Mouse (Mus musculus) forebrain, embryonic 13.5 days (tissue): ENCODE data around the gene Olfr1360. TPM values are rescaled to one million over a fixed set of nuclear protein-coding genes. Genes with fewer than 3 reads are reported as not detected.

ENCODE experiments used
- ATAC-seq: fragments of 200-750 bp; cut with Nextera tagmentation; 2 replicates; pipeline ENCODE4 v1.8.0; 2017
- H3K27ac ChIP-seq: fragments of 300-500 bp; sonication (generic); 2 replicates; pipeline ENCODE4 v1.5.1; 2015; ENCODE audit warnings: inconsistent platforms, mild to moderate bottlenecking, moderate library complexity
- H3K27me3 ChIP-seq: fragments of 300-500 bp; sonication (generic); 2 replicates; pipeline ENCODE4 v1.6.1; 2015; ENCODE audit warnings: mild to moderate bottlenecking, inconsistent platforms
- H3K36me3 ChIP-seq: fragments of 300-500 bp; sonication (generic); 2 replicates; pipeline ENCODE4 v1.6.1; 2015; ENCODE audit warnings: mild to moderate bottlenecking, inconsistent platforms; ENCODE audit not compliant: poor library complexity, severe bottlenecking
- H3K4me1 ChIP-seq: fragments of 300-500 bp; sonication (generic); 2 replicates; pipeline ENCODE4 v1.6.1; 2015; ENCODE audit warnings: inconsistent platforms
- H3K4me2 ChIP-seq: fragments of 300-500 bp; sonication (generic); 2 replicates; pipeline ENCODE4 v1.6.1; 2015; ENCODE audit warnings: inconsistent platforms, mild to moderate bottlenecking, moderate library complexity
- H3K4me3 ChIP-seq: fragments of 300-500 bp; sonication (generic); 2 replicates; pipeline ENCODE4 v1.5.1; 2015; ENCODE audit warnings: mild to moderate bottlenecking, inconsistent platforms
- H3K9ac ChIP-seq: fragments of 300-500 bp; sonication (generic); 2 replicates; pipeline ENCODE4 v1.6.1; 2015; ENCODE audit warnings: mild to moderate bottlenecking, inconsistent platforms
- H3K9me3 ChIP-seq: fragments of 300-500 bp; sonication (generic); replicated peaks from 2 replicates; pipeline ENCODE4 v1.6.1; 2016; ENCODE audit warnings: inconsistent platforms
- WGBS: fragments of 180-500 bp; shearing (Covaris S2); methylation state at CpG from one replicate; pipeline ENCODE4 v1.1.7; 2015; 5-methylcytosine and 5-hydroxymethylcytosine counted together
- microRNA-seq: library from miRNA; unstranded; fragments of <30 nt; microRNA quantifications from one replicate; pipeline ENCODE4, GENCODE M21; 2016
- polyA plus RNA-seq: library from polyadenylated mRNA; unstranded; fragments of >200 nt; fragmentation: Nextera tagmentation; extraction: Ambion mirVana; gene quantifications from 2 replicates; pipeline ENCODE4 v1.2.1, GENCODE M21; 2015

Olfr1360 gene
- polyA plus RNA-seq, 1 experiment from 2014 or later, result not detected

DNA sequence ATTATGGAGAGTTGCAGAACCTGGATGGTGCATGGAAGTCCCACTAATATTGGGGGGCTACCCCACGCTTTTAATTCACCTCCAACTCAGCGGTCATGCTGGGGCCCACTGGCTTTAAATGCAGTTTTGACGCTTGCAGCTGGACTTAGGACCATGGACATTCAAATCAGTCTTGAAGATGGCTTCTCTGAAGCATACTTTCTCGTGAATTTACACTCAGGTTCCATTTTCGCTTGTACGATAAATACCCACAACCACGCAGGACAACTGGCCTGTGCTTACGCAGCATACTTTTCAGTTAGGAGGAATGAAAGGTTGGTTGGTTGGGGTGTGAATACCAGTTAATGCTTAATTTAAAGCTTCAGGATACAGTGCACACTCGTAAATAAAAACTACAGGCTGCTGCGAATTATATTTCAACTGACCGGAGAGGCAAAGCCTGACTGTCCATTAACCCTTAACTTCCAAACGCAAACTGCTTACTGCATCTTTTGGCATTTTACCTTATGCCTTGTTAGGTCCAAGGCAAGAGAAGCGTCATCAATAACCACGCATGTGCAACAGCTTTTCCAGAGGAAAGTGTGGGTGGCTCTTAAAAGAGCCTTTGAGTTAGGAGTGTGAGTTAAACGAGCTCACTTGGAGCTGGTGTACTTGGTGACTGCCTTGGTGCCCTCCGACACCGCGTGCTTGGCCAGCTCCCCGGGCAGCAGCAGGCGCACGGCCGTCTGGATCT is 38.1 kb upstream of the Olfr1360 start:
- Histone ChIP-seq H3K4me1 (peaks cover 30% of the 10 kb centered on the region), H3K36me3 (no peaks in the 10 kb centered on the region), H3K9ac (peak overlapping the region; percentile 78), H3K4me2 (peak overlapping the region; percentile 85), H3K27me3 (no peaks in the 10 kb centered on the region), H3K27ac (peak overlapping the region; percentile 98), H3K4me3 (peak overlapping the region; percentile 49), H3K9me3 (no peaks in the 10 kb centered on the region)
- ATAC-seq, result no peak
- WGBS, result 1% methylated on average over 22 of the region's 22 CpGs

DNA sequence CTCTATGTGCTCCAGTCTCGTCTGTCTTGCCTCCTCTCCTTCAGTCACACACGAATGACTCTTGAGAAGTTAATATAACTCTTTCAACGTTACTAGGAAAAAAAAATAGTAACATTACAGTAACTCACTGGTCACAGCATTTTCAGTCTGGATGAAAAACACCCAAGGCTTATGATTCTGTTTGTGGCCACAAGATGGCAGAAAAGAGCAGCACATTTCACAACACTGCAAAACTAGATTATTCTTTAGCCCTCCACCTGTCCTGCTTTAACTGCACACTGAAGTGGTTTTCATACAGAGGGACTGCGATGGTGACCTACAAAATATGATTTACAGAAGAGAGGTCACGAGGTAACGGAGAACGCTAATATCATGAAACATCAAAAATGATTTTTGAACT is 37.5 kb upstream of the Olfr1360 start:
- 3% methylated on average over 7 of the region's 7 CpGs for WGBS
- peaks cover 24% of the 10 kb centered on the region for H3K4me1 ChIP-seq
- peak overlapping the region; percentile 49 for H3K4me3 ChIP-seq
- no peaks in the 10 kb centered on the region for H3K36me3 ChIP-seq
- H3K9ac ChIP-seq, result peak overlapping the region; percentile 78
- H3K27ac ChIP-seq, result peak overlapping the region; percentile 98
- H3K27me3 ChIP-seq, result no peaks in the 10 kb centered on the region
- no peak for ATAC-seq
- peak overlapping the region; percentile 85 for H3K4me2 ChIP-seq
- no peaks in the 10 kb centered on the region for H3K9me3 ChIP-seq

DNA sequence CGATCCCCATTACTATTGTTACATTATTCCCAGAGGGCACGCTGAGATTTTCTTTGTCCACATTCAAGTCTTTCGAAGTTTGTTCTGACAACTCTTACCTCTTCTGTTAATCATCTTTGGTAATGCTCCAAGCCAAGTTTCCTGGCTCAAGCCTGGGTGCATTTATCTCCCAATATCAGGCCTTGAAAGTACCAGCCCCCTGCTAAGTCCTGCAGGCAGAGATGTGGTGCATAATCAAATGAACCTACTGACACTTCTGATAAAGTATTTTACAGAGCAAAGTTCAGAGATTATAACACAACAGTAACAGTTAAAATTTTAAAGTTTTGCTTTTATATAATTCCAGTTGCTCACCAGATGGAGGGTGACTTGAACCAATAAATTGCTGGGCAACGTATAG is 34.5 kb upstream of the Olfr1360 start:
- peaks cover 8% of the 10 kb centered on the region for H3K4me1 ChIP-seq
- no peaks in the 10 kb centered on the region for H3K9me3 ChIP-seq
- H3K27ac ChIP-seq, result no peak overlapping the region
- peak overlapping the region; percentile 49; the same call in 1 of the 2 replicates for H3K4me3 ChIP-seq
- 28% methylated on average over 4 of the region's 4 CpGs for WGBS
- H3K4me2 ChIP-seq, result peak overlapping the region; percentile 65
- no peak for ATAC-seq
- no peak overlapping the region for H3K9ac ChIP-seq
- no peaks in the 10 kb centered on the region for H3K27me3 ChIP-seq
- no peaks in the 10 kb centered on the region for H3K36me3 ChIP-seq

DNA sequence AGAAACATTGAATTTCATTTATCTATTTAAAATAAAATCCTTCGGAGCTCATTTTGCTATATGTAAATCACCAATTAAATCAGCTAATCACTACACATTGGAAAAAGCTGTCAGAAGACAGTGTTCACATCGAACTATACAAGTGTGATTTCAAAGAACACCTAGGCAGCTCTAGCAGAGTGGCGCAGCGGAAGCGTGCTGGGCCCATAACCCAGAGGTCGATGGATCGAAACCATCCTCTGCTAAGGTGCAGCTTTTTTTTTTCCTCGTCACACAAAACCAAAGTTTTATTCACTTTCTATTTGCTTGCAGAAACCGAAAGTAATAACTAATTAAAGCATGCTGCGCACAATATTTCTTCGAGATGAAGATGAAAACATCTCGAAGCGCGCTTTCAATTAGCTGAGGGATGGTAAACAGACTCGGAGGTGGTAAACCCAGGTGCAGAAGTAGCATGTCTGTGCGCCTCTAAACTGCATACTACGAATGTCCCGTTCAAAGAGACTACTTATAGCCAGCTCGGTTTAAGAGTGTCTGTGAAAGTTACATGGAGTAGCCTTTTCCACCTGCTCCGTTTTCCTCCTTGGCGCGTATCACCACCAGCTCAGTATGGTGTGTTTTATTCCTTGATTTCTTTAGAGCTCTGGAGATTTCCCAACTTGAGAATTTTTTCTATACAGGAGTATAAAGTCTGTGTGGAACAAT is 33.8 kb upstream of the Olfr1360 start:
- ATAC-seq, result peak; percentile 85
- Histone ChIP-seq H3K9ac (peak overlapping the region; percentile 49), H3K9me3 (no peaks in the 10 kb centered on the region), H3K36me3 (no peaks in the 10 kb centered on the region), H3K27ac (no peak overlapping the region), H3K4me1 (peaks cover 8% of the 10 kb centered on the region), H3K27me3 (no peaks in the 10 kb centered on the region), H3K4me2 (peak overlapping the region; percentile 65), H3K4me3 (peak overlapping the region; percentile 49)
- WGBS, result 1% methylated on average over 22 of the region's 22 CpGs

GRCm38 (mm10) chr13:21710031-21710711 is 33.0 kb upstream of the Olfr1360 start:
- ATAC-seq, result peak; percentile 82

GRCm38 (mm10) chr13:21706669-21707068 is 29.5 kb upstream of the Olfr1360 start:
- no peaks in the 10 kb centered on the region for H3K27me3 ChIP-seq
- no peaks in the 10 kb centered on the region for H3K9me3 ChIP-seq
- no peaks in the 10 kb centered on the region for H3K4me1 ChIP-seq
- H3K9ac ChIP-seq, result no peak overlapping the region
- no peak for ATAC-seq
- no peak overlapping the region for H3K4me3 ChIP-seq
- no peak overlapping the region for H3K4me2 ChIP-seq
- no peak overlapping the region for H3K27ac ChIP-seq
- 81% methylated on average over 4 of the region's 4 CpGs for WGBS
- no peaks in the 10 kb centered on the region for H3K36me3 ChIP-seq

More at GRCm38 (mm10) chr13:21710031-21710711, 33.0 kb upstream of the Olfr1360 start:
- peak overlapping the region; percentile 51; the same call in 1 of the 2 replicates for H3K9ac ChIP-seq
- H3K4me2 ChIP-seq, result peak overlapping the region; percentile 65
- H3K36me3 ChIP-seq, result no peaks in the 10 kb centered on the region
- no peaks in the 10 kb centered on the region for H3K9me3 ChIP-seq
- H3K4me1 ChIP-seq, result peaks cover 4% of the 10 kb centered on the region
- under 1% methylated on average over 32 of the region's 32 CpGs for WGBS
- H3K27ac ChIP-seq, result peak overlapping the region; percentile 57
- H3K27me3 ChIP-seq, result no peaks in the 10 kb centered on the region
- peak overlapping the region; percentile 49 for H3K4me3 ChIP-seq

- Histone ChIP-seq H3K36me3 (no peaks in the 10 kb centered on the region), H3K9me3 (no peaks in the 10 kb centered on the region), H3K27me3 (no peaks in the 10 kb centered on the region), H3K4me3 (no peak within 1 kb of the TSS), H3K27ac (no peak within 1 kb of the TSS), H3K9ac (no peak within 1 kb of the TSS), H3K4me1 (no peaks in the 10 kb centered on the region), H3K4me2 (no peak within 1 kb of the TSS)
- no peak for ATAC-seq
Observed at GRCm38 (mm10) chr13:21697811-21698210, 20.6 kb upstream of the Olfr1360 start, which contains the start of gene Olfr1359. TSS of gene Olfr1359 (plus strand) at chr13:21698111.

DNA sequence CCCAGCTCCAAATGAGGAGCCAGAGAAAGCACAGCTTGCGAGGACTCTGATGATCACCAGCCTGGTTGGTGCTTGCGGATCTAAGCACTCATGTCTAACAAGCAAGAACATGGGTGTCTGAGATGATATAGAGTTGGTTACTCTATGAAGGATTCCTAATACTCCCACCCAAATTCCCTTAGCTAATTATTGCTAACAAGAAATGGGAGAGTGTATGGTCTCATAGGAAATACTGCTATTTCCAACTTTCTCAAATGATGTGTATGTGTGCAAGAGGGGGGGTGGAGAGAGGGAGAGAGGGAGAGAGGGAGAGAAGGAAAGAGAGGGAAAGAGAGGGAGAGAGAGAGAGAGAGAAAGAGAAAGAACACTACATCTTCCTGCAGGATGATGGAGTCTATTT is 13.9 kb downstream of the Olfr1360 start, which contains the start of gene Olfr1361:
Olfr1361 (minus strand) TSS at position 101 of the 400 bp plus-strand sequence.
- H3K4me2 ChIP-seq, result no peak within 1 kb of the TSS
- no peaks in the 10 kb centered on the region for H3K4me1 ChIP-seq
- 70% methylated on average over 2 of the region's 2 CpGs for WGBS
- H3K36me3 ChIP-seq, result no peaks in the 10 kb centered on the region
- no peaks in the 10 kb centered on the region for H3K27me3 ChIP-seq
- no peak within 1 kb of the TSS for H3K4me3 ChIP-seq
- no peak within 1 kb of the TSS for H3K27ac ChIP-seq
- ATAC-seq, result no peak
- no peak within 1 kb of the TSS for H3K9ac ChIP-seq
- no peaks in the 10 kb centered on the region for H3K9me3 ChIP-seq

GRCm38 (mm10) chr13:21642418-21642817 is 34.8 kb downstream of the Olfr1360 start, which contains the start of gene Olfr11:
TSS of gene Olfr11 (minus strand) at chr13:21642518.
- no peaks in the 10 kb centered on the region for H3K4me1 ChIP-seq
- H3K4me3 ChIP-seq, result no peak within 1 kb of the TSS
- H3K9ac ChIP-seq, result no peak within 1 kb of the TSS
- no peaks in the 10 kb centered on the region for H3K9me3 ChIP-seq
- 85% methylated on average over 2 of the region's 2 CpGs for WGBS
- H3K36me3 ChIP-seq, result no peaks in the 10 kb centered on the region
- ATAC-seq, result no peak
- H3K4me2 ChIP-seq, result no peak within 1 kb of the TSS
- H3K27me3 ChIP-seq, result no peaks in the 10 kb centered on the region
- H3K27ac ChIP-seq, result no peak within 1 kb of the TSS

Small RNAs within 50 kb of the gene (microRNA-seq; reads per million reads assigned to microRNA genes)
- gene Gm44357 (not detected), gene Gm44367 (not detected)

Other genes starting within 250 kb of the Olfr1360 start
- gene Pgbd1, start 236.3 kb downstream of the Olfr1360 start, polyA plus RNA-seq, result 3.7 and 4.4 TPM in 2 replicates
- gene Zscan26, start 223.7 kb downstream of the Olfr1360 start, polyA plus RNA-seq, result 21.7 and 25.4 TPM in 2 replicates
- gene Nkapl, start 208.9 kb downstream of the Olfr1360 start, polyA plus RNA-seq, result 2.9 and 3.5 TPM in 2 replicates
- gene Zkscan4, start 198.5 kb downstream of the Olfr1360 start, polyA plus RNA-seq, result 7.3 and 7.7 TPM in 2 replicates
- not detected in 2 replicates for gene Gm10065, start 198.0 kb downstream of the Olfr1360 start, polyA plus RNA-seq
- gene AK157302, start 182.2 kb downstream of the Olfr1360 start, polyA plus RNA-seq, result 0.21 and 0.54 TPM in 2 replicates
- gene Gm11273, start 176.0 kb downstream of the Olfr1360 start, polyA plus RNA-seq, result 7.5 TPM in 2 replicates
- 6.1 and 7.4 TPM in 2 replicates for gene Zkscan8, start 146.3 kb downstream of the Olfr1360 start, polyA plus RNA-seq
- 0.17 and 0.33 TPM in 2 replicates for gene Olfr1366, start 134.6 kb downstream of the Olfr1360 start, polyA plus RNA-seq
- gene Olfr1535, start 117.5 kb downstream of the Olfr1360 start, polyA plus RNA-seq, result not detected in 2 replicates
- gene Olfr1364, start 95.6 kb downstream of the Olfr1360 start, polyA plus RNA-seq, result not detected in 2 replicates
- not detected in 2 replicates for gene Olfr1362, start 63.4 kb downstream of the Olfr1360 start, polyA plus RNA-seq
- gene Olfr11, start 34.9 kb downstream of the Olfr1360 start, polyA plus RNA-seq, result not detected in 2 replicates
- not detected in 2 replicates for gene Olfr1361, start 14.0 kb downstream of the Olfr1360 start, polyA plus RNA-seq
- not detected in 2 replicates for gene Olfr1359, start 20.7 kb upstream of the Olfr1360 start, polyA plus RNA-seq
- 1.7 and 4.8 TPM in 2 replicates for gene Hist1h2bl, start 38.7 kb upstream of the Olfr1360 start, polyA plus RNA-seq
- 23.7 and 32.4 TPM in 2 replicates for gene Hist1h2ai, start 39.0 kb upstream of the Olfr1360 start, polyA plus RNA-seq
- gene Hist1h3h, start 40.3 kb upstream of the Olfr1360 start, polyA plus RNA-seq, result 23.7 and 35.3 TPM in 2 replicates
- 5.9 and 6.9 TPM in 2 replicates for gene Hist1h2bm, start 44.6 kb upstream of the Olfr1360 start, polyA plus RNA-seq
- gene Hist1h4j, start 57.7 kb upstream of the Olfr1360 start, polyA plus RNA-seq, result 1.3 and 1.9 TPM in 2 replicates
- gene Hist1h4k, start 73.1 kb upstream of the Olfr1360 start, polyA plus RNA-seq, result 6.9 and 11.1 TPM in 2 replicates
- 49.6 and 61.0 TPM in 2 replicates for gene Hist1h2ak, start 76.4 kb upstream of the Olfr1360 start, polyA plus RNA-seq
- 4.0 and 8.4 TPM in 2 replicates for gene Hist1h2bn, start 76.7 kb upstream of the Olfr1360 start, polyA plus RNA-seq
- 37.1 and 38.4 TPM in 2 replicates for gene Hist1h1b, start 103.2 kb upstream of the Olfr1360 start, polyA plus RNA-seq
- gene Hist1h3i, start 106.0 kb upstream of the Olfr1360 start, polyA plus RNA-seq, result 166 and 192 TPM in 2 replicates
- gene Hist1h2an, start 109.8 kb upstream of the Olfr1360 start, polyA plus RNA-seq, result 12.8 and 16.1 TPM in 2 replicates
- gene Hist1h2bp, start 110.1 kb upstream of the Olfr1360 start, polyA plus RNA-seq, result 2.1 and 2.3 TPM in 2 replicates
- gene Hist1h2bq, start 132.8 kb upstream of the Olfr1360 start, polyA plus RNA-seq, result 24.9 and 25.3 TPM in 2 replicates
- 1.9 TPM in 1 of 2 replicates, not detected in the other for gene Hist1h2ao, start 133.1 kb upstream of the Olfr1360 start, polyA plus RNA-seq
- gene Hist1h4m, start 134.3 kb upstream of the Olfr1360 start, polyA plus RNA-seq, result not detected in 2 replicates
- 12.8 and 20.2 TPM in 2 replicates for gene Hist1h4n, start 154.8 kb upstream of the Olfr1360 start, polyA plus RNA-seq
- gene Hist1h2ap, start 156.1 kb upstream of the Olfr1360 start, polyA plus RNA-seq, result 4,205 and 5,125 TPM in 2 replicates
- 24.7 and 27.2 TPM in 2 replicates for gene Hist1h2br, start 156.3 kb upstream of the Olfr1360 start, polyA plus RNA-seq